12 mouse cellular contexts compared by ENCODE assay signal in genomic region chr1:74882828-74883227, GRCm38 (mm10). TPM values are rescaled to one million over a fixed set of nuclear protein-coding genes. Genes with fewer than 3 reads are reported as not detected.
DNase-seq lines count a peak whose midpoint lies in the region; ATAC-seq and TF ChIP-seq lines count a peak whose summit lies in the region.
"Had no signal": no experiment of that assay in that cellular context is flagged by ENCODE, and none has a peak within 500 bp of the region (broad histone marks: within the 10 kb centered on the region; RNA-seq: fewer than 3 reads in every experiment).

No protein-coding gene starts in this region.

- H3K4me1 ChIP-seq in heart, postnatal 0 days (ENCODE audit: control insufficient read depth, insufficient read depth): peaks cover 6% of the 10 kb centered on the region; the same call in 1 of the 2 replicates
- H3K4me1 ChIP-seq in embryonic facial prominence, embryonic 13.5 days: peaks cover 28% of the 10 kb centered on the region
- H3K4me1 ChIP-seq in hindbrain, embryonic 16.5 days (ENCODE audit: control insufficient read depth, insufficient read depth, low read depth, low read length): peaks cover 26% of the 10 kb centered on the region
- H3K4me1 ChIP-seq in midbrain, postnatal 0 days (ENCODE audit: insufficient read depth, low read length): peaks cover 17% of the 10 kb centered on the region

- ATAC-seq in heart, postnatal 0 days (ENCODE audit: insufficient read depth, low read depth): no peak
- ATAC-seq in embryonic facial prominence, embryonic 13.5 days (ENCODE audit: insufficient number of reproducible peaks, insufficient read depth, low FRiP score, low TSS enrichment, low read depth): no peak
- ATAC-seq in hindbrain, embryonic 16.5 days: no peak
- no peak for ATAC-seq in midbrain, postnatal 0 days (ENCODE audit: low FRiP score)

- DNase-seq in heart, postnatal 0 days (ENCODE audit: low spot score): no peak
- no peak for DNase-seq in heart, adult 9 months (ENCODE audit: low spot score in 2 of 2)
- DNase-seq in midbrain, postnatal 0 days (ENCODE audit: low spot score): no peak
- DNase-seq in left cerebral cortex, adult 9 months (ENCODE audit: low spot score in 2 of 2): no peak
- DNase-seq in frontal cortex, postnatal 36 days (ENCODE audit: low spot score in 2 of 2): no peak
- no peak for DNase-seq in urinary bladder, postnatal 10 days (ENCODE audit: low spot score)
- DNase-seq: kidney, adult 18-20 months; lung, adult 18-20 months; right cerebral cortex, postnatal 4 days had no signal

- no peak for TF ChIP-seq EP300 in heart, postnatal 0 days (IDR thresholded peaks at IDR 0.05; ENCODE audit: low read depth)

- H3K27me3 ChIP-seq in heart, postnatal 0 days (ENCODE audit: control insufficient read depth, insufficient read depth, low read length): peaks cover 89% of the 10 kb centered on the region
- peaks cover 99% of the 10 kb centered on the region for H3K27me3 ChIP-seq in embryonic facial prominence, embryonic 13.5 days
- H3K27me3 ChIP-seq in hindbrain, embryonic 16.5 days (replicated peaks; ENCODE audit: control insufficient read depth, insufficient read depth, low read length): peaks cover 59% of the 10 kb centered on the region
- H3K27me3 ChIP-seq in midbrain, postnatal 0 days (ENCODE audit: insufficient read depth, low read length): peaks cover 62% of the 10 kb centered on the region

- peak overlapping the region; percentile 69 for H3K4me2 ChIP-seq in heart, postnatal 0 days (ENCODE audit: low read depth, low read length)
- peak overlapping the region; percentile 64 for H3K4me2 ChIP-seq in embryonic facial prominence, embryonic 13.5 days
- peak overlapping the region; percentile 86; the same call in 1 of the 2 replicates for H3K4me2 ChIP-seq in hindbrain, embryonic 16.5 days (ENCODE audit: low read length)
- H3K4me2 ChIP-seq in midbrain, postnatal 0 days (ENCODE audit: low read depth, low read length, poor library complexity, severe bottlenecking): peak overlapping the region; percentile 81

- no peak overlapping the region for H3K9ac ChIP-seq in heart, postnatal 0 days (replicated peaks; ENCODE audit: low read depth, low read length)
- no peak overlapping the region for H3K9ac ChIP-seq in embryonic facial prominence, embryonic 13.5 days
- no peak overlapping the region for H3K9ac ChIP-seq in hindbrain, embryonic 16.5 days (ENCODE audit: low read depth, low read length)
- no peak overlapping the region for H3K9ac ChIP-seq in midbrain, postnatal 0 days (replicated peaks; ENCODE audit: low read length, poor library complexity, severe bottlenecking)

- no peak overlapping the region for H3K27ac ChIP-seq in heart, postnatal 0 days (ENCODE audit: low read depth)
- H3K27ac ChIP-seq in embryonic facial prominence, embryonic 13.5 days: no peak overlapping the region
- no peak overlapping the region for H3K27ac ChIP-seq in hindbrain, embryonic 16.5 days (ENCODE audit: low read depth, low read length)
- H3K27ac ChIP-seq in midbrain, postnatal 0 days (ENCODE audit: low read depth, low read length): no peak overlapping the region

- 8% methylated on average over 8 of the region's 8 CpGs for WGBS in heart, postnatal 0 days
- WGBS in embryonic facial prominence, embryonic 13.5 days: 1% methylated on average over 8 of the region's 8 CpGs
- WGBS in hindbrain, embryonic 16.5 days: 4% methylated on average over 8 of the region's 8 CpGs
- WGBS in midbrain, postnatal 0 days: 2% methylated on average over 8 of the region's 8 CpGs

- H3K36me3 ChIP-seq in heart, postnatal 0 days (replicated peaks; ENCODE audit: control insufficient read depth, insufficient read depth, low read length): no peaks in the 10 kb centered on the region
- H3K36me3 ChIP-seq in embryonic facial prominence, embryonic 13.5 days: no peaks in the 10 kb centered on the region
- no peaks in the 10 kb centered on the region for H3K36me3 ChIP-seq in hindbrain, embryonic 16.5 days (ENCODE audit: control insufficient read depth, insufficient read depth, low read length)
- H3K36me3 ChIP-seq in midbrain, postnatal 0 days (ENCODE audit: insufficient read depth, low read length): no peaks in the 10 kb centered on the region

- peak overlapping the region; percentile 47 for H3K4me3 ChIP-seq in heart, postnatal 0 days (ENCODE audit: low read depth, low read length)
- H3K4me3 ChIP-seq in embryonic facial prominence, embryonic 13.5 days: no peak overlapping the region
- H3K4me3 ChIP-seq in hindbrain, embryonic 16.5 days (ENCODE audit: low read length): peak overlapping the region; percentile 49
- peak overlapping the region; percentile 45; the same call in 1 of the 2 replicates for H3K4me3 ChIP-seq in midbrain, postnatal 0 days (ENCODE audit: low read depth, low read length)

- no peaks in the 10 kb centered on the region for H3K9me3 ChIP-seq in heart, postnatal 0 days (replicated peaks; ENCODE audit: control insufficient read depth, low read length)
- no peaks in the 10 kb centered on the region for H3K9me3 ChIP-seq in embryonic facial prominence, embryonic 13.5 days
- no peaks in the 10 kb centered on the region for H3K9me3 ChIP-seq in hindbrain, embryonic 16.5 days (ENCODE audit: control insufficient read depth, low read length)
- no peaks in the 10 kb centered on the region for H3K9me3 ChIP-seq in midbrain, postnatal 0 days (ENCODE audit: low read length)

- TF ChIP-seq CTCF in heart, postnatal 0 days (IDR thresholded peaks at IDR 0.05; ENCODE audit: low read depth): no peak
- TF ChIP-seq CTCF in midbrain, postnatal 0 days (IDR thresholded peaks at IDR 0.05): no peak

RNA-seq across cellular contexts. Expression of gene Fev, which starts 2.4 kb away (rescaled TPM):
- total RNA-seq in heart, postnatal 0 days (2014; rRNA removed; ENCODE audit: low replicate concordance): not detected in 2 replicates
- polyA plus RNA-seq in heart, postnatal 0 days (2015; fragmentation: Nextera tagmentation; extraction: Ambion mirVana): 0.23 and 0.34 TPM in 2 replicates
- polyA plus RNA-seq in embryonic facial prominence, embryonic 13.5 days (2015; fragmentation: Nextera tagmentation; extraction: Ambion mirVana): not detected in 2 replicates
- polyA plus RNA-seq in hindbrain, embryonic 16.5 days (2015; fragmentation: Nextera tagmentation; extraction: Ambion mirVana): 2.9 and 3.3 TPM in 2 replicates
- 3.4 and 3.8 TPM in 2 replicates for total RNA-seq in midbrain, postnatal 0 days (2014; rRNA removed)
- polyA plus RNA-seq in midbrain, postnatal 0 days (2015; fragmentation: Nextera tagmentation; extraction: Ambion mirVana): 1.8 and 2.3 TPM in 2 replicates

RNA-seq across cellular contexts. Expression of gene Cryba2, which starts 10.1 kb away (rescaled TPM):
- not detected in 2 replicates for total RNA-seq in heart, postnatal 0 days (2014; rRNA removed; ENCODE audit: low replicate concordance)
- not detected in 2 replicates for polyA plus RNA-seq in heart, postnatal 0 days (2015; fragmentation: Nextera tagmentation; extraction: Ambion mirVana)
- not detected in 2 replicates for polyA plus RNA-seq in embryonic facial prominence, embryonic 13.5 days (2015; fragmentation: Nextera tagmentation; extraction: Ambion mirVana)
- polyA plus RNA-seq in hindbrain, embryonic 16.5 days (2015; fragmentation: Nextera tagmentation; extraction: Ambion mirVana): 1.4 and 2.1 TPM in 2 replicates
- total RNA-seq in midbrain, postnatal 0 days (2014; rRNA removed): not detected in 2 replicates
- 0.49 and 0.80 TPM in 2 replicates for polyA plus RNA-seq in midbrain, postnatal 0 days (2015; fragmentation: Nextera tagmentation; extraction: Ambion mirVana)

RNA-seq across cellular contexts. Expression of gene Cdk5r2, which starts 28.1 kb away (rescaled TPM):
- total RNA-seq in heart, postnatal 0 days (2014; rRNA removed; ENCODE audit: low replicate concordance): not detected in 2 replicates
- polyA plus RNA-seq in heart, postnatal 0 days (2015; fragmentation: Nextera tagmentation; extraction: Ambion mirVana): not detected in 2 replicates
- polyA plus RNA-seq in embryonic facial prominence, embryonic 13.5 days (2015; fragmentation: Nextera tagmentation; extraction: Ambion mirVana): 0.10 and 0.14 TPM in 2 replicates
- polyA plus RNA-seq in hindbrain, embryonic 16.5 days (2015; fragmentation: Nextera tagmentation; extraction: Ambion mirVana): 8.4 and 9.4 TPM in 2 replicates
- total RNA-seq in midbrain, postnatal 0 days (2014; rRNA removed): 64.0 and 70.2 TPM in 2 replicates
- polyA plus RNA-seq in midbrain, postnatal 0 days (2015; fragmentation: Nextera tagmentation; extraction: Ambion mirVana): 15.4 and 17.8 TPM in 2 replicates

RNA-seq across cellular contexts. Expression of gene Cfap65, which starts 52.6 kb away (rescaled TPM):
- total RNA-seq in heart, postnatal 0 days (2014; rRNA removed; ENCODE audit: low replicate concordance): 0.04 TPM in 1 of 2 replicates, not detected in the other
- 0.05 TPM in 1 of 2 replicates, not detected in the other for polyA plus RNA-seq in heart, postnatal 0 days (2015; fragmentation: Nextera tagmentation; extraction: Ambion mirVana)
- 0.07 TPM in 1 of 2 replicates, not detected in the other for polyA plus RNA-seq in embryonic facial prominence, embryonic 13.5 days (2015; fragmentation: Nextera tagmentation; extraction: Ambion mirVana)
- 1.1 and 1.6 TPM in 2 replicates for polyA plus RNA-seq in hindbrain, embryonic 16.5 days (2015; fragmentation: Nextera tagmentation; extraction: Ambion mirVana)
- 4.0 and 4.1 TPM in 2 replicates for total RNA-seq in midbrain, postnatal 0 days (2014; rRNA removed)
- 0.94 and 1.5 TPM in 2 replicates for polyA plus RNA-seq in midbrain, postnatal 0 days (2015; fragmentation: Nextera tagmentation; extraction: Ambion mirVana)
- total RNA-seq: adrenal gland, postnatal 4 days had no signal
